Comparison of ENCODE assay signal across 8 mouse cellular contexts in the genomic region with DNA sequence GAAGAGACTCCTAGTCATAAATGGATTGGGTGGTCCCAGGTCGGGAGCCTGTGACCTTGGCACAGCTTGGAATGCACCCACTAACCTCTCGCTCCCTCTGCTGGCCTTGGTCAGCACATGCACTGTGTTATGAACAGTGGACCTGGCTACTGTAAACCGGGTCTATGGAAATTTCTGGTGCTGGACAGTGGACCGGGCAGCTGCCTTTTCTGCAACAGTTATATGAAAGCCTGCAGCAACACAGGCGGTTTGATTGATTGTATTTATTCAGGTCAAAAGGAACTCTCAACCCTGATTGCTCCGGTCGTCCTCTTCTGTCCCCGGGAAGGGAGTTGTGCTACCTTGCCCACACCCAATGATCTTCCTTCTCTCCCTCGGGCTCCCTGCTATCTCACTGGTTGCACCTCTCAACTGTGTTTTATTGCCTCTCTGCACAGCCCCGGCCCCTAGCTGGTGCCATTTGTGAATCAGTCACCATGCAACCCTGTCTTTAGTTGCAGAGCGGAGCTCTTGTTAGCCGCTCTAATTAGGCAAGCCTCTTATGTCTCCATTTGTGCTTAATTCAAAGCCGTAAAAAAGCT.
DNase-seq lines count a peak whose midpoint lies in the region; ATAC-seq and TF ChIP-seq lines count a peak whose summit lies in the region.

No protein-coding gene starts in this region.

- no peak for TF ChIP-seq POLR2A in bone marrow, adult 2 months (IDR thresholded peaks at IDR 0.05; ENCODE audit: borderline replicate concordance, control insufficient read depth, low read depth, low read length)

- no peaks in the 10 kb centered on the region for H3K27me3 ChIP-seq in embryonic facial prominence, embryonic 13.5 days
- H3K27me3 ChIP-seq in hindbrain, embryonic 10.5 days (ENCODE audit: insufficient read depth, poor library complexity, severe bottlenecking): no peaks in the 10 kb centered on the region

- H3K4me2 ChIP-seq in embryonic facial prominence, embryonic 13.5 days: peak overlapping the region; percentile 36

- no peaks in the 10 kb centered on the region for H3K36me3 ChIP-seq in embryonic facial prominence, embryonic 13.5 days
- no peaks in the 10 kb centered on the region for H3K36me3 ChIP-seq in hindbrain, embryonic 10.5 days

- ATAC-seq in embryonic facial prominence, embryonic 13.5 days (ENCODE audit: insufficient number of reproducible peaks, insufficient read depth, low FRiP score, low TSS enrichment, low read depth): no peak

- DNase-seq in layer of hippocampus, adult 11-12 months (ENCODE audit: low spot score): peak; percentile 28
- no peak for DNase-seq in layer of hippocampus, adult 9-10 months (ENCODE audit: low spot score)
- peak; percentile 55 for DNase-seq in hindbrain, embryonic 10.5 days (ENCODE audit: low spot score)
- peak; percentile 9 to 25 for DNase-seq in layer of hippocampus, postnatal 25 days (ENCODE audit: extremely low spot score in 1 of 2, low spot score in 1 of 2)
- DNase-seq in mesoderm, embryonic 11.5 days (ENCODE audit: low read depth, low spot score): peak; percentile 80
- no peak for DNase-seq in T-cell, adult 2 months (ENCODE audit: low spot score)

- WGBS in bone marrow, adult 2 months: 28% methylated on average over 13 of the region's 13 CpGs
- 51% methylated on average over 13 of the region's 13 CpGs for WGBS in embryonic facial prominence, embryonic 13.5 days
- 48% methylated on average over 13 of the region's 13 CpGs for WGBS in hindbrain, embryonic 10.5 days

- no peak overlapping the region for H3K27ac ChIP-seq in bone marrow, adult 2 months (ENCODE audit: control insufficient read depth, insufficient read depth, low read depth, low read length, poor library complexity)
- H3K27ac ChIP-seq in embryonic facial prominence, embryonic 13.5 days: no peak overlapping the region
- H3K27ac ChIP-seq in hindbrain, embryonic 10.5 days: peak overlapping the region; percentile 70; the same call in 1 of the 2 replicates

- no peak overlapping the region for H3K4me3 ChIP-seq in bone marrow, adult 2 months (replicated peaks; ENCODE audit: control insufficient read depth, low read depth, low read length)
- no peak overlapping the region for H3K4me3 ChIP-seq in embryonic facial prominence, embryonic 13.5 days
- H3K4me3 ChIP-seq in hindbrain, embryonic 10.5 days: 0 out of 2 replicates have a peak overlapping the region, but pooled peaks have one; percentile 3

- H3K9ac ChIP-seq in embryonic facial prominence, embryonic 13.5 days: no peak overlapping the region

- peak; percentile 32; the same call in 1 of the 2 replicates for TF ChIP-seq CTCF in bone marrow, adult 2 months (IDR thresholded peaks at IDR 0.05; ENCODE audit: control insufficient read depth, insufficient read depth, low read length)

- no peaks in the 10 kb centered on the region for H3K4me1 ChIP-seq in bone marrow, adult 2 months (ENCODE audit: control insufficient read depth, insufficient read depth, low read length)
- H3K4me1 ChIP-seq in embryonic facial prominence, embryonic 13.5 days: peaks cover 12% of the 10 kb centered on the region; the same call in 1 of the 2 replicates
- peaks cover 19% of the 10 kb centered on the region for H3K4me1 ChIP-seq in hindbrain, embryonic 10.5 days (replicated peaks)

- H3K9me3 ChIP-seq in embryonic facial prominence, embryonic 13.5 days: no peaks in the 10 kb centered on the region
- H3K9me3 ChIP-seq in hindbrain, embryonic 10.5 days: no peaks in the 10 kb centered on the region

Comparison
In these comparisons a context has a peak if more than half of its experiments do, and no peak if none do; other contexts are left out.
1. DNase-seq: peak in layer of hippocampus, adult 11-12 months (single experiment), hindbrain, embryonic 10.5 days (single experiment), layer of hippocampus, postnatal 25 days (2 of 2) and mesoderm, embryonic 11.5 days (single experiment); none in layer of hippocampus, adult 9-10 months (single experiment) and T-cell, adult 2 months (single experiment).